Mouse (Mus musculus) MEL (cell line): ENCODE results near the gene Rad9b. TPM values are rescaled to one million over a fixed set of nuclear protein-coding genes. Genes with fewer than 3 reads are reported as not detected.

Source experiments
- DNase-seq: peaks from one replicate; pipeline ENCODE4 v3.0.0; 2011; ENCODE audit warnings: low read depth, low spot score
- H3K27ac ChIP-seq: 2 replicates; pipeline ENCODE4 v1.5.1; 2012; ENCODE audit warnings: low read depth, mild to moderate bottlenecking, control low read depth, low read length, moderate library complexity; ENCODE audit not compliant: control insufficient read depth
- H3K27me3 ChIP-seq, 2 experiments: fragments of 150-350 bp in 1 of 2; sonication (generic) in 1 of 2; 2 replicates each; pipeline ENCODE4 v1.6.1; 2012; ENCODE audit warnings: low read length in 2 of 2, mild to moderate bottlenecking in 2 of 2, improper control_type of control experiment in 1 of 2, moderate library complexity in 1 of 2; ENCODE audit not compliant: insufficient read depth in 2 of 2, control insufficient read depth in 1 of 2
- H3K36me3 ChIP-seq, 2 experiments: 2 replicates each; pipeline ENCODE4 v1.6.1; 2012 to 2014; ENCODE audit warnings: low read length in 2 of 2, improper control_type of control experiment in 1 of 2, inconsistent platforms in 1 of 2, mild to moderate bottlenecking in 1 of 2; ENCODE audit not compliant: insufficient read depth in 2 of 2, control insufficient read depth in 1 of 2
- H3K4me1 ChIP-seq, 2 experiments: fragments of 150-350 bp in 1 of 2; sonication (generic) in 1 of 2; 2 replicates each; pipeline ENCODE4 v1.6.1; 2012; ENCODE audit warnings: low read length in 2 of 2, improper control_type of control experiment in 1 of 2, mild to moderate bottlenecking in 1 of 2; ENCODE audit not compliant: insufficient read depth in 2 of 2, control insufficient read depth in 1 of 2
- H3K4me3 ChIP-seq, 2 experiments: fragments of 150-350 bp in 1 of 2; sonication (generic) in 1 of 2; 2 replicates each; pipeline ENCODE4 v1.5.1; 2012; ENCODE audit warnings: low read depth in 2 of 2, low read length in 2 of 2, mild to moderate bottlenecking in 2 of 2, moderate library complexity in 2 of 2, control low read depth in 1 of 2, improper control_type of control experiment in 1 of 2; ENCODE audit not compliant: control insufficient read depth in 1 of 2, insufficient read depth in 1 of 2
- H3K79me2 ChIP-seq: 2 replicates; pipeline ENCODE4 v1.6.1; 2012; ENCODE audit warnings: mild to moderate bottlenecking, low read length, moderate library complexity; ENCODE audit not compliant: control insufficient read depth, poor library complexity, insufficient read depth
- H3K9ac ChIP-seq: 2 replicates; pipeline ENCODE4 v1.6.1; 2012; ENCODE audit warnings: low read depth, mild to moderate bottlenecking, control low read depth, low read length, moderate library complexity; ENCODE audit not compliant: control insufficient read depth, poor library complexity, severe bottlenecking
- H3K9me3 ChIP-seq: fragments of 150-350 bp; sonication (generic); replicated peaks from 2 replicates; pipeline ENCODE4 v1.6.1; 2012; ENCODE audit warnings: mild to moderate bottlenecking, low read length, improper control_type of control experiment, moderate library complexity; ENCODE audit not compliant: insufficient read depth
- BHLHE40 ChIP-seq: IDR thresholded peaks from 2 replicates; pipeline ENCODE4 v1.6.1; 2012; ENCODE audit warnings: low read depth, mild to moderate bottlenecking, inconsistent platforms, low read length, improper control_type of control experiment, borderline replicate concordance
- CHD2 ChIP-seq: IDR thresholded peaks from 2 replicates; pipeline ENCODE4 v1.6.1; 2011; ENCODE audit warnings: low read length, improper control_type of control experiment
- CTCF ChIP-seq, 3 experiments: IDR thresholded peaks in 2 of 3; conservative IDR thresholded peaks in 1 of 3; 2 replicates each; pipeline ENCODE4 v1.5.1; 2011 to 2012; ENCODE audit warnings: low read length in 3 of 3, low read depth in 2 of 3, mild to moderate bottlenecking in 2 of 3, improper control_type of control experiment in 1 of 3, inconsistent platforms in 1 of 3, mixed read lengths in 1 of 3, moderate library complexity in 1 of 3; ENCODE audit not compliant: control insufficient read depth in 1 of 3, insufficient read depth in 1 of 3, poor library complexity in 1 of 3, severe bottlenecking in 1 of 3
- ELF1 ChIP-seq: IDR thresholded peaks from 2 replicates; pipeline ENCODE4 v1.6.1; 2014; ENCODE audit warnings: low read depth, mild to moderate bottlenecking, inconsistent platforms, low read length, improper control_type of control experiment, moderate library complexity
- EP300 ChIP-seq, 2 experiments: IDR thresholded peaks; 2 replicates each; pipeline ENCODE4 v1.6.1; 2011; ENCODE audit warnings: improper control_type of control experiment in 2 of 2, low read length in 2 of 2, low read depth in 1 of 2, mild to moderate bottlenecking in 1 of 2
- ETS1 ChIP-seq: IDR thresholded peaks from 2 replicates; pipeline ENCODE4 v1.6.1; 2012; ENCODE audit warnings: low read depth, mild to moderate bottlenecking, inconsistent platforms, low read length, improper control_type of control experiment, moderate library complexity
- GATA1 ChIP-seq: IDR thresholded peaks from 2 replicates; pipeline ENCODE4 v1.6.1; 2011; ENCODE audit warnings: low read depth, low read length, improper control_type of control experiment
- JUND ChIP-seq: IDR thresholded peaks from 2 replicates; pipeline ENCODE4 v1.6.1; 2011; ENCODE audit warnings: low read depth, mild to moderate bottlenecking, improper control_type of control experiment, low read length
- MAFK ChIP-seq: IDR thresholded peaks from 2 replicates; pipeline ENCODE4 v1.6.1; 2011; ENCODE audit warnings: low read depth, mild to moderate bottlenecking, low read length, improper control_type of control experiment, borderline replicate concordance
- MAZ ChIP-seq: IDR thresholded peaks from 2 replicates; pipeline ENCODE4 v1.6.1; 2012; ENCODE audit warnings: low read depth, mild to moderate bottlenecking, inconsistent platforms, low read length, improper control_type of control experiment
- MEF2A ChIP-seq: IDR thresholded peaks from 2 replicates; pipeline ENCODE4 v1.6.1; 2014; ENCODE audit warnings: low read depth, mild to moderate bottlenecking, inconsistent platforms, low read length, improper control_type of control experiment; ENCODE audit not compliant: poor library complexity, insufficient replicate concordance, severe bottlenecking; ENCODE audit errors: extremely low read depth
- MXI1 ChIP-seq: IDR thresholded peaks from 2 replicates; pipeline ENCODE4 v1.6.1; 2011; ENCODE audit warnings: mild to moderate bottlenecking, low read depth, low read length, improper control_type of control experiment
- MYB ChIP-seq: IDR thresholded peaks from 2 replicates; pipeline ENCODE4 v1.6.1; 2011; ENCODE audit warnings: mild to moderate bottlenecking, low read depth, low read length, improper control_type of control experiment
- NELFE ChIP-seq: IDR thresholded peaks from 2 replicates; pipeline ENCODE4 v1.6.1; 2011; ENCODE audit warnings: low read depth, low read length, improper control_type of control experiment
- NRF1 ChIP-seq: IDR thresholded peaks from 2 replicates; pipeline ENCODE4 v1.6.1; 2014; ENCODE audit warnings: low read depth, mild to moderate bottlenecking, inconsistent platforms, low read length, improper control_type of control experiment, moderate library complexity; ENCODE audit not compliant: poor library complexity, insufficient read depth, severe bottlenecking
- POLR2AphosphoS5 ChIP-seq: IDR thresholded peaks from 2 replicates; pipeline ENCODE4 v1.6.1; 2012; ENCODE audit warnings: low read depth, borderline replicate concordance, mild to moderate bottlenecking, inconsistent platforms, low read length, moderate library complexity, mixed read lengths
- RCOR1 ChIP-seq: IDR thresholded peaks from 2 replicates; pipeline ENCODE4 v1.6.1; 2012; ENCODE audit warnings: low read depth, mild to moderate bottlenecking, inconsistent platforms, low read length, improper control_type of control experiment
- SIN3A ChIP-seq: IDR thresholded peaks from 2 replicates; pipeline ENCODE4 v1.6.1; 2012; ENCODE audit warnings: low read length, improper control_type of control experiment, inconsistent platforms
- TBP ChIP-seq: IDR thresholded peaks from 2 replicates; pipeline ENCODE4 v1.8.0; 2011; ENCODE audit warnings: low read depth, low read length, improper control_type of control experiment
- TCF12 ChIP-seq: IDR thresholded peaks from 2 replicates; pipeline ENCODE4 v1.6.1; 2014; ENCODE audit warnings: low read depth, mild to moderate bottlenecking, inconsistent platforms, low read length, improper control_type of control experiment, moderate library complexity
- UBTF ChIP-seq: IDR thresholded peaks from 2 replicates; pipeline ENCODE4 v1.6.1; 2012; ENCODE audit warnings: low read depth, mild to moderate bottlenecking, inconsistent platforms, low read length, improper control_type of control experiment, moderate library complexity, borderline replicate concordance; ENCODE audit not compliant: insufficient read depth
- USF1 ChIP-seq: IDR thresholded peaks from 2 replicates; pipeline ENCODE4 v1.6.1; 2014; ENCODE audit warnings: low read depth, mild to moderate bottlenecking, inconsistent platforms, low read length, improper control_type of control experiment, moderate library complexity
- USF2 ChIP-seq, 2 experiments: IDR thresholded peaks; 2 replicates each; pipeline ENCODE4 v1.6.1; 2011 to 2012; ENCODE audit warnings: improper control_type of control experiment in 2 of 2, low read length in 2 of 2, borderline replicate concordance in 1 of 2, inconsistent platforms in 1 of 2, low read depth in 1 of 2, mild to moderate bottlenecking in 1 of 2; ENCODE audit not compliant: insufficient read depth in 1 of 2
- ZC3H11A ChIP-seq: IDR thresholded peaks from 2 replicates; pipeline ENCODE4 v1.6.1; 2012; ENCODE audit warnings: low read depth, mild to moderate bottlenecking, inconsistent platforms, low read length, improper control_type of control experiment
- ZMIZ1 ChIP-seq: IDR thresholded peaks from 2 replicates; pipeline ENCODE4 v1.6.1; 2012; ENCODE audit warnings: low read depth, mild to moderate bottlenecking, inconsistent platforms, low read length, improper control_type of control experiment, moderate library complexity
- ZNF384 ChIP-seq: IDR thresholded peaks from 2 replicates; pipeline ENCODE4 v1.6.1; 2012; ENCODE audit warnings: low read depth, mild to moderate bottlenecking, inconsistent platforms, low read length, improper control_type of control experiment
- polyA plus RNA-seq, 2 experiments: library from polyadenylated mRNA; stranded (reverse) in 1 of 2; unstranded in 1 of 2; fragments of >175 nt in 1 of 2; fragments of >200 nt in 1 of 2; gene quantifications; 2 replicates each; pipeline versions ENCODE4 v1.2.1 to v1.2.4; 2012; ENCODE audit warnings: low replicate concordance in 2 of 2, low read depth in 1 of 2; ENCODE audit not compliant: insufficient read length in 2 of 2, insufficient read depth in 1 of 2, missing spikeins in 1 of 2
- total RNA-seq: library from RNA; depleted of rRNA; stranded (reverse); fragments of 300-350 nt; gene quantifications from 2 replicates; pipeline ENCODE4 v1.2.3, GENCODE M21; 2012

Rad9b gene
- total and polyA plus RNA-seq, 3 experiments = 9.1 to 11.1 TPM; not detected in 1

DNA sequence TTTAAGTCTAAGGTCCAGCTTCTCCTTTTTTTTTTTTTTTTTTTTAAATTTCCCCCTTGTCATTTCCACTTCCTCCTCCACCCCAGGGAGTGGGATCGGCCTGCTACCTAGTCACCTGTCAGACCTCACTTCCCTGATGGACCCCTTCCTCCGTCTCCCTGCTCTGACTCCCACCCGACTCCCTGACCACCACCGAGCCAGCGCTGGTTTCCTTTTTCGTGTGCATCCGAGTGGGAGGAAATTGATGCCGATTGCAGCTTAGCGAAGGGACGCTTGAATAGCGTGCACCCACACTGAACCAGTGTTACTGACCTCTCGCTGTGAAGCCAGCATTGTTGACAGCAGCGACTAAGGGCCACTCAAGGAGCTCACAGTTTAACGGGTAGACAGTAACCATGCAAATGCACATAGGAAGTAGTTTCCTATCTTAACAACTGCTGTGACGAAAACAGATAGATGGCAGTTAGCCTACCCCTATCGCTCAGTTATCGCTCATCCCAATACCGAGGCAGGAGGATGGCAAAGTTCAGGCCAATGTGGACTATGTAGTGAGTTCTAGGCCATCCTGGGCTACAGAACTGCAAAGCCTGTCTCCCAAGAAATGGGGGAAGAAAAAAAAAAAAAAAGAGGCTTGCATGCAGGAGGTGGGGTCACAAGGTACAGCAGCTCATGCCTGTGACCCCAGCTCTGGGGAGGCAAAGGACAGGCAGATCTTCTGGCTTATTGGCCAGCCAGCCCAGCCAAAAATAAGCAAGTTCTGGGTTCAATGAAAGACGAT is 38.4 kb upstream of the Rad9b start:
- no peaks in the 10 kb centered on the region for H3K9me3 ChIP-seq
- peaks cover 0 to 11% of the 10 kb centered on the region in 2 experiments; a peak in 2 of 4 replicates for H3K4me1 ChIP-seq
- H3K36me3 ChIP-seq = peaks cover 4 to 7% of the 10 kb centered on the region in 2 experiments
- H3K9ac ChIP-seq = peak overlapping the region; percentile 89
- peak overlapping the region; percentile 74 for H3K27ac ChIP-seq
- TF ChIP-seq NELFE (peak; percentile 20; the same call in 1 of the 2 replicates), BHLHE40 (no peak), ELF1 (peak; percentile 11; the same call in 1 of the 2 replicates), ETS1 (peak; percentile 15; the same call in 1 of the 2 replicates), ZNF384 (peak; percentile 82), TCF12 (peak; percentile 45), ZMIZ1 (peak; percentile 63; the same call in 1 of the 2 replicates), RCOR1 (no peak), GATA1 (peak; percentile 68), MYB (peak; percentile 74), USF2 (IDR thresholded peaks at IDR 0.05; ENCODE audit: borderline replicate concordance in 1 of 2, insufficient read depth in 1 of 2, low read depth in 1 of 2, low read length in 2 of 2) (no peak), EP300 (IDR thresholded peaks at IDR 0.05; ENCODE audit: low read depth in 1 of 2, low read length in 2 of 2) (peak; percentile 45 to 62; a peak in 3 of 4 replicates), TBP (0 out of 2 replicates have a peak, but pooled peaks have one; percentile 21), SIN3A (0 out of 2 replicates have a peak, but pooled peaks have one; percentile 27)
- peaks cover 34% of the 10 kb centered on the region for H3K79me2 ChIP-seq
- peak; percentile 63 for DNase-seq
- no peaks in the 10 kb centered on the region for H3K27me3 ChIP-seq
- H3K4me3 ChIP-seq = peak overlapping the region; percentile 80 to 94

DNA sequence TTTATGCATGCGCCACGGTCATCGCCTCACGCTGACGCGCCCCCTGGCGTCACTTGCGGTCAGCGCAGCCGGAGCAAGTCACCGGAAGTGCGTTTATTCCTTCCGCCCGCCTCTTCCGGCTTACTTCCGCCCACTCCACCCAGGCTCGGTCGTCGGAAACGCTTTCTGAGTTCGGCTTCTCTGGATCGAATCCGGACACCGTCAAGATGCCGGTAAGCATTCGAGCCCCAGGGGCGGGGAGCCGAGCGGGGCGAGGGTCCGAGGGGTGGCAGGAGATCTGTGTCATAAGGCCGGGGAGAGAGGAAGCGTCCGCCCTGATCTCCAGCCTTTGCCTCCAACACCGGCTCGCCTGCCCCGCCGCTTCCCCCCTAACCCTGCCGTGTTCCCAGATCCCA is 37.8 kb upstream of the Rad9b start, which contains the start of gene Arpc3:
Gene Arpc3 (plus strand): TSS at position 93 of the 395 bp plus-strand sequence.
- DNase-seq = peak; percentile 95
- H3K9me3 ChIP-seq = no peaks in the 10 kb centered on the region
- TF ChIP-seq NELFE = peak; percentile 88
- peak; percentile 69 for TF ChIP-seq MXI1
- TF ChIP-seq UBTF = no peak
- peak; percentile 84 for TF ChIP-seq ZMIZ1
- no peak for TF ChIP-seq MAFK
- no peak for TF ChIP-seq EP300 (IDR thresholded peaks at IDR 0.05; ENCODE audit: low read depth in 1 of 2, low read length in 2 of 2)
- TF ChIP-seq NRF1 = 0 out of 2 replicates have a peak, but pooled peaks have one; percentile 28
- peak; percentile 64; the same call in 1 of the 2 replicates for TF ChIP-seq ETS1
- TF ChIP-seq MAZ = no peak; the same call in 1 of the 2 replicates
- TF ChIP-seq ZC3H11A = peak; percentile 45; the same call in 1 of the 2 replicates
- peak; percentile 71 for TF ChIP-seq BHLHE40
- TF ChIP-seq TCF12 = peak; percentile 64; the same call in 1 of the 2 replicates
- peak; percentile 76 to 94 (median 90) for TF ChIP-seq CTCF (IDR thresholded peaks at IDR 0.05 in 2 of 3, conservative IDR thresholded peaks at IDR 0.05 in 1 of 3; ENCODE audit: control insufficient read depth in 1 of 3, insufficient read depth in 1 of 3, low read depth in 2 of 3, low read length in 3 of 3, poor library complexity in 1 of 3, severe bottlenecking in 1 of 3)
- no peak for TF ChIP-seq MYB
- TF ChIP-seq USF1 = 0 out of 2 replicates have a peak, but pooled peaks have one; percentile 15
- TF ChIP-seq CHD2 = no peak
- no peak for TF ChIP-seq POLR2AphosphoS5
- no peak for TF ChIP-seq JUND
- TF ChIP-seq MEF2A = no peak

More for the DNA sequence above, 37.8 kb upstream of the Rad9b start, which contains the start of gene Arpc3:
- Histone ChIP-seq H3K4me3 (peak within 1 kb of the TSS; percentile 80 to 94), H3K79me2 (peaks cover 31% of the 10 kb centered on the region), H3K27ac (peak within 1 kb of the TSS; percentile 74), H3K36me3 (peaks cover 3 to 7% of the 10 kb centered on the region in 2 experiments), H3K27me3 (no peaks in the 10 kb centered on the region), H3K4me1 (peaks cover 0 to 11% of the 10 kb centered on the region in 2 experiments; a peak in 2 of 4 replicates), H3K9ac (peak within 1 kb of the TSS; percentile 89)
